ENCODE assay signal across 8 mouse cellular contexts in genomic region chr3:37341110-37341509, GRCm38 (mm10). TPM values are rescaled to one million over a fixed set of nuclear protein-coding genes. Genes with fewer than 3 reads are reported as not detected.
DNase-seq lines count a peak whose midpoint lies in the region; ATAC-seq lines count a peak whose summit lies in the region.

No protein-coding gene starts in this region.

- no peak for ATAC-seq in CD4-positive, CD25-positive, alpha-beta regulatory T cell, adult 4 months
- no peak for ATAC-seq in inflammation-experienced regulatory T-cells, adult 6 months

- intact Hi-C loops in left cerebral cortex, postnatal 4 days (cut with DNase I): no loop called here

- DNase-seq in CD4-positive, CD25-positive, alpha-beta regulatory T cell, adult 2 months (ENCODE audit: low read depth, low spot score): peak; percentile 71
- peak; percentile 43 for DNase-seq in left cerebral cortex, postnatal 4 days
- DNase-seq in left cerebral cortex, adult 8-10 months (ENCODE audit: low spot score in 2 of 2): no peak
- DNase-seq in adipocyte (ENCODE audit: low spot score): peak; percentile 45
- DNase-seq in lung, postnatal 10 days: peak; percentile 23
- DNase-seq in right cerebral cortex, postnatal 25 days: no peak

RNA-seq across cellular contexts. Expression of gene Fgf2, which starts 7.0 kb away (rescaled TPM):
- 1 to 10 TPM; 2.2 to 2.3 TPM for polyA plus RNA-seq in CD4-positive, CD25-positive, alpha-beta regulatory T cell, adult 4 months (2017; shearing (Covaris generic))
- total RNA-seq in left cerebral cortex, postnatal 4 days (2021): 1 to 10 TPM; 1.6 to 2.3 TPM
- 1 to 10 TPM; 5.5 to 8.1 (median 6.7) TPM for total RNA-seq in left cerebral cortex, adult 8-10 months (2022)
- polyA plus RNA-seq in inflammation-experienced regulatory T-cells, adult 6 months (2017; shearing (Covaris generic)): 1 to 10 TPM; 1.5 to 2.6 (median 1.9) TPM

RNA-seq across cellular contexts. Expression of gene Cetn4, which starts 28.6 kb away (rescaled TPM):
- under 1 TPM; 0.46 to 0.62 TPM for polyA plus RNA-seq in CD4-positive, CD25-positive, alpha-beta regulatory T cell, adult 4 months (2017; shearing (Covaris generic))
- 1 to 10 TPM; 2.8 to 3.6 TPM for total RNA-seq in left cerebral cortex, postnatal 4 days (2021)
- 10 to 100 TPM; 12.1 to 12.7 (median 12.4) TPM for total RNA-seq in left cerebral cortex, adult 8-10 months (2022)
- 1 to 10 TPM in 2 of 3 experiments, not detected in 1; 1.1 to 1.5 TPM for polyA plus RNA-seq in inflammation-experienced regulatory T-cells, adult 6 months (2017; shearing (Covaris generic))

RNA-seq across cellular contexts. Expression of gene Bbs12, which starts 28.8 kb away (rescaled TPM):
- polyA plus RNA-seq in CD4-positive, CD25-positive, alpha-beta regulatory T cell, adult 4 months (2017; shearing (Covaris generic)): 1 to 10 TPM; 4.6 to 9.5 TPM
- total RNA-seq in left cerebral cortex, postnatal 4 days (2021): 1 to 10 TPM; 5.9 to 6.3 TPM
- 1 to 10 TPM; 4.1 to 5.2 (median 4.4) TPM for total RNA-seq in left cerebral cortex, adult 8-10 months (2022)
- 1 to 10 TPM; 4.4 to 7.7 (median 7.7) TPM for polyA plus RNA-seq in inflammation-experienced regulatory T-cells, adult 6 months (2017; shearing (Covaris generic))

Comparison
In these comparisons a context has a peak if more than half of its experiments do, and no peak if none do; other contexts are left out.
1. DNase-seq: peak in CD4-positive, CD25-positive, alpha-beta regulatory T cell, adult 2 months (single experiment), left cerebral cortex, postnatal 4 days (single experiment), adipocyte (single experiment) and lung, postnatal 10 days (single experiment); none in left cerebral cortex, adult 8-10 months (0 of 2) and right cerebral cortex, postnatal 25 days (single experiment).